Mouse (Mus musculus) hindbrain, embryonic 14.5 days (tissue): ENCODE measurements around the gene Sacm1l. TPM values are rescaled to one million over a fixed set of nuclear protein-coding genes. Genes with fewer than 3 reads are reported as not detected.

Experiments used
- ATAC-seq: fragments of 200-750 bp; cut with Nextera tagmentation; 2 replicates; pipeline ENCODE4 v1.8.0; 2017; ENCODE audit warnings: moderate number of reproducible peaks, mild to moderate bottlenecking, moderate TSS enrichment, moderate library complexity; ENCODE audit not compliant: low FRiP score
- DNase-seq: peaks from one replicate; pipeline ENCODE4 v3.0.0-alpha.2; 2015; ENCODE audit warnings: low spot score
- H3K27ac ChIP-seq: fragments of 300-500 bp; sonication (generic); 2 replicates; pipeline ENCODE4 v1.5.1; 2014; ENCODE audit warnings: mild to moderate bottlenecking, moderate library complexity
- H3K27me3 ChIP-seq: fragments of 300-500 bp; sonication (generic); 2 replicates; pipeline ENCODE4 v1.6.1; 2014; ENCODE audit warnings: mild to moderate bottlenecking, low read length, mixed read lengths; ENCODE audit not compliant: control insufficient read depth, insufficient read depth
- H3K36me3 ChIP-seq: fragments of 300-500 bp; sonication (generic); replicated peaks from 2 replicates; pipeline ENCODE4 v1.6.1; 2014; ENCODE audit not compliant: control insufficient read depth, insufficient read depth
- H3K4me1 ChIP-seq: fragments of 300-500 bp; sonication (generic); replicated peaks from 2 replicates; pipeline ENCODE4 v1.6.1; 2014; ENCODE audit warnings: antibody characterized with exemption, low read length, mixed read lengths; ENCODE audit not compliant: control insufficient read depth, insufficient read depth
- H3K4me2 ChIP-seq: fragments of 300-500 bp; sonication (generic); replicated peaks from 2 replicates; pipeline ENCODE4 v1.6.1; 2014; ENCODE audit warnings: mild to moderate bottlenecking, moderate library complexity
- H3K4me3 ChIP-seq: fragments of 300-500 bp; sonication (generic); replicated peaks from 2 replicates; pipeline ENCODE4 v1.5.1; 2014; ENCODE audit warnings: mild to moderate bottlenecking, low read length
- H3K9ac ChIP-seq: fragments of 300-500 bp; sonication (generic); 2 replicates; pipeline ENCODE4 v1.6.1; 2014
- H3K9me3 ChIP-seq: fragments of 300-500 bp; sonication (generic); 2 replicates; pipeline ENCODE4 v1.6.1; 2016; ENCODE audit warnings: low read length; ENCODE audit not compliant: control insufficient read depth
- WGBS: fragments of 180-500 bp; shearing (Covaris S2); extraction: QIAGEN DNeasy Blood & Tissue Kit; methylation state at CpG from one replicate; pipeline ENCODE4 v1.1.7; 2014; 5-methylcytosine and 5-hydroxymethylcytosine counted together
- polyA plus RNA-seq: library from polyadenylated mRNA; unstranded; fragments of >200 nt; fragmentation: Nextera tagmentation; extraction: Ambion mirVana; gene quantifications from 2 replicates; pipeline ENCODE4 v1.2.1, GENCODE M21; 2014

The Sacm1l gene
- polyA plus RNA-seq, 1 experiment from 2014 or later: 56.7 TPM

DNA sequence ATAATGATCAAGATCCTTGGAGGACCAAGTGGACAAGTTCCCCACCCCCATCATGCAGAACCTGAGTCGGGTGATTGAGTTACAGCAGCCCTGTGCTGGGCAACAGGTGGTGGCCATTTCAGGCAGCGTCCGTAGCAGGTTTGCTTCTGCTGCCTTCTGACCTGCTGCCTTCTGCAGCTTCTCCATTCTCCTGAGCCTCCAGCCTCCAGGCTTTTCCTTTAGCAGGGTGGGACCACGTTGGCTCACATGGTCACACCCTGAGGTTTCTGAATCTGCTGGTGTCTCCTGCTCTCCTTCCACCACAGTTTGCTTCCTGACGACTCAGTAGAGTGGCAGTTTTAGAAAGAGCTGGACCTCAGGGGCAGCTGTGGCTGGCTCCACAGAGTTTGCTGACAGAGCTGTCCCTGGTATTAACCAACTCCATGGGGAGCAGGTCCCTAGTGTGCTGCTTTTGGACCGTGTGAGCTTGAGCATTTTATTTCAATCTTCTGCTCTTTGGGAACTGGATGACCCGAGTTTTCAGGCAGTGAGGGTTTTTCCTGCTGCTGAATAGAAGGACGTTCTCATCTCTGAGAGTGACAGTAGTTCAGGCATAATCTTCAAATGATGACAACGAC is 39.7 kb upstream of the Sacm1l start:
- Histone ChIP-seq H3K4me2 (no peak overlapping the region), H3K9me3 (no peaks in the 10 kb centered on the region), H3K27me3 (no peaks in the 10 kb centered on the region), H3K4me3 (no peak overlapping the region), H3K9ac (no peak overlapping the region), H3K36me3 (no peaks in the 10 kb centered on the region), H3K27ac (no peak overlapping the region), H3K4me1 (0 out of 2 replicates have a peak, but pooled peaks cover 3% of the 10 kb centered on the region)
- 81% methylated on average over 9 of the region's 9 CpGs for WGBS
- ATAC-seq (no peak), DNase-seq (no peak)

DNA sequence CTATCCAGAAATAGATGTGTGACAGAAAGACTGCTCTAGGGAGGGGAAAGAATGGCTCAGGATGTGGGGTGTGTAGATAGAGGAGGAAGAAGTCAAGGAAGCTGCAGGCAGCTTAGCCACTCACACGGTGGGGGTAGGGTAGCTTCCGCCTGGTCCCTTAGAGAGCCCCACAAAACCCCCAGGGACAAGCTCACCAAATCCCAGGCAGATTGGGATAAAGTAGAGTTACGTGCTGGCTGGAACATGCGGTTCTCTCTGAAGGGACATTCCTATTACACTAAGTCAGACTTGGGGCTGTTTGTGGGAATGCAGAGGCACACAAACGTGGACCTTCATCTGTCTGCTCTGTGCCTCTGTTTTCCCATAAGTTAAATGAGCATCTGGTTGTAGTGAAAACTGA is 38.6 kb upstream of the Sacm1l start:
- H3K4me3 ChIP-seq: no peak overlapping the region
- WGBS: 85% methylated on average over 5 of the region's 5 CpGs
- no peaks in the 10 kb centered on the region for H3K36me3 ChIP-seq
- H3K27ac ChIP-seq: no peak overlapping the region
- H3K4me1 ChIP-seq: 0 out of 2 replicates have a peak, but pooled peaks cover 3% of the 10 kb centered on the region
- no peaks in the 10 kb centered on the region for H3K27me3 ChIP-seq
- no peak overlapping the region for H3K9ac ChIP-seq
- no peak for ATAC-seq
- no peak for DNase-seq
- H3K4me2 ChIP-seq: no peak overlapping the region
- H3K9me3 ChIP-seq: no peaks in the 10 kb centered on the region

DNA sequence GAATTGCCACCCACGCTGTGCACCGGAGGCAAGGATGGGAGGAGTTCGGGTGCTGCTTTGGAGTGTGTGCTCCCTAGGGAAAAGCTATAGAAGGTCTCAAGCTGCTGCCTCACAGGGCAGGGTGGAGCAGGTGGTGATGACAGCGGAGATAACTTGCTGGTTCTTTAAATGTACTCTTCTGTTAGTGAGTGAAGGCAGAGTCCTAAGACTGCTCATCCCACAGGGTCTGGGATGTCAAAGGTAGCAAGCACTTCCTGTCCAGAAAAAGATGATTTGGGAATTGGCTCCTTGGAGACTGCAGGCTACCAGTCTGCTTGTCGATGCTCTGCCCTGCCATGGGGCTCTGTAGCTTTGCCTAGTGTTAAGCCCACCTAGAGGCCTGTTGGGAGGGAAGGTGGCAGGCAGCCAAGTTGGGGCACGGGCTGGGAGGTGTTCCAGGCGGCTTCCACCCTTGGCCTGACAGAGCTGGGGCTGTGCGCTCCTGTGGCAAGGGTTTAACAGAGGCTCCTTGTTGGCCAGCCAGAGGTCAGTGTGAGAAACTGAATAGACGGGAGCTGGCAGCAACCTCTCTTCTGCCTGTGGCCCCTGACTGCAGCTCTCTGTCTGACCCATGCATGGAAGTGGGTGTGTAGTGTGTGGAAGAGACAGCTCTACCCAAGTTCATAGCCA is 37.5 kb upstream of the Sacm1l start:
- Histone ChIP-seq H3K4me1 (no peaks in the 10 kb centered on the region), H3K4me3 (no peak overlapping the region), H3K9me3 (no peaks in the 10 kb centered on the region), H3K36me3 (no peaks in the 10 kb centered on the region), H3K27ac (no peak overlapping the region), H3K4me2 (no peak overlapping the region), H3K27me3 (no peaks in the 10 kb centered on the region), H3K9ac (no peak overlapping the region)
- 68% methylated on average over 9 of the region's 9 CpGs for WGBS
- DNase-seq: peak; percentile 57
- peak; percentile 89 for ATAC-seq

DNA sequence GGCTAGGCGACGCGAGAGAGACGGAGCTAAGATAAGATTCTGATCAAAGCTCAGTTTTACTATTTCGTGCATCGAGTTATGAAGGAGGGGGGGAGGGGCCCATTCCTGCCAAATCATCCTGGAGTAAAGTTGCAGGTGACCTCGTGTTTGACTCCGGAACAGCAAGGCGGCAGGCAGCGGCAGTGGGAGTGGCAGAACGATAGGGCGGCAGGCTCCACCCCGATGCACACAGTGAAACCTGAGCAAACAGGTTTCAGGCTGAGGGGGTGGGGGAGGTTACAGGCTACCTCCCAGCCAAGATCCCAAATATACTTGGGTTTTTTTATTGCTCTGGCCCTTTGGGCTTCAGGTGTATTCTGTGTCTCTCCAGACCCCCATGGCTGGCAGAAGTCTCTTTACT is 32.9 kb upstream of the Sacm1l start:
- Histone ChIP-seq H3K27ac (no peak overlapping the region), H3K4me2 (peak overlapping the region; percentile 10; the same call in 1 of the 2 replicates), H3K9me3 (no peaks in the 10 kb centered on the region)

DNA sequence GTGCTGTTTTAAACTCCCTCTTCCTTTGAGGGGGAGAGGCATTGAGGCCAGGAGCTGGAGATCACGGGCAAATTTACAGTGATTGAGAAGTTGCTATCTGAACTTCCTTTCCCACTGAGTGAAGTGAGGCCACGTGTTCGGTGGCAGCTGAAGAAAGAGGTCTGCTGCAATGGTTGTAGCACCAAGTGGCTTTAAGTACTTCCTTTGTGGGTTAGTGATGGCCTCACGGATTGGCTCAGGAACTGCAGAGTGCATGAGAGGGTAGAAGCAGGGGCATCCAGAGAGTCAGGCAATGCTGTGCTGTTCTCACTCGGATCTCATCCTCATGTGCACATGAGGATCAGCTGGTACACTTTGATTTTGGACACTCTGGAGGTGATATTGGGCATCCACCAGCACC is 31.7 kb upstream of the Sacm1l start:
- H3K27me3 ChIP-seq: no peaks in the 10 kb centered on the region
- no peaks in the 10 kb centered on the region; the same call in 1 of the 2 replicates for H3K36me3 ChIP-seq
- no peak overlapping the region for H3K9ac ChIP-seq
- WGBS: 88% methylated on average over 5 of the region's 5 CpGs
- H3K4me3 ChIP-seq: no peak overlapping the region
- H3K9me3 ChIP-seq: no peaks in the 10 kb centered on the region
- ATAC-seq: no peak
- H3K27ac ChIP-seq: no peak overlapping the region
- DNase-seq: no peak
- no peaks in the 10 kb centered on the region for H3K4me1 ChIP-seq
- H3K4me2 ChIP-seq: no peak overlapping the region

More for the DNA sequence above, 32.9 kb upstream of the Sacm1l start:
- peak overlapping the region; percentile 16; the same call in 1 of the 2 replicates for H3K9ac ChIP-seq
- H3K4me1 ChIP-seq: no peaks in the 10 kb centered on the region
- WGBS: 28% methylated on average over 13 of the region's 13 CpGs
- H3K4me3 ChIP-seq: no peak overlapping the region
- H3K27me3 ChIP-seq: no peaks in the 10 kb centered on the region
- no peak for DNase-seq
- H3K36me3 ChIP-seq: no peaks in the 10 kb centered on the region; the same call in 1 of the 2 replicates
- ATAC-seq: no peak

DNA sequence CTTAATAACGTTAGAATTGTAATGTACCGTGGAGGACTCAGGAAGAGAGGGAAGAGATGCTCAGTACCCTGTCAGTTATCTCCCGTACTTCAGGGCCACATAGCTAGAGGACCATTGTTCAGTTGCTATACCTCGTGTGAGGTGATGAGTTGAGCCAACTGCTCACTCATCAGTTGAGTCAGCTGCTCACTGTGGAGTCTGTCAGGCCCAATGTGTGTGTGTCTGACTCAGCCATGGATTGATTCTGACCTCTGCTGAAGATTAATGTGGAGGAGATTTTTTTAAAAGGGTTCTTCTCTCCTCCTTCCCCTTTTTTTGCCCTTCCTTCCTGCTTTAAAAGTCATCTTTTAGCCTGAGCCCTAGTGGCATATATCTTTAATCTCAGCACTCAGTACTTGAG is 29.1 kb upstream of the Sacm1l start:
- no peak for ATAC-seq
- WGBS: 93% methylated on average over 4 of the region's 4 CpGs
- Histone ChIP-seq H3K4me2 (no peak overlapping the region), H3K9me3 (no peaks in the 10 kb centered on the region), H3K9ac (no peak overlapping the region), H3K27me3 (no peaks in the 10 kb centered on the region), H3K4me3 (no peak overlapping the region), H3K4me1 (no peaks in the 10 kb centered on the region), H3K27ac (no peak overlapping the region), H3K36me3 (no peaks in the 10 kb centered on the region; the same call in 1 of the 2 replicates)
- no peak for DNase-seq

DNA sequence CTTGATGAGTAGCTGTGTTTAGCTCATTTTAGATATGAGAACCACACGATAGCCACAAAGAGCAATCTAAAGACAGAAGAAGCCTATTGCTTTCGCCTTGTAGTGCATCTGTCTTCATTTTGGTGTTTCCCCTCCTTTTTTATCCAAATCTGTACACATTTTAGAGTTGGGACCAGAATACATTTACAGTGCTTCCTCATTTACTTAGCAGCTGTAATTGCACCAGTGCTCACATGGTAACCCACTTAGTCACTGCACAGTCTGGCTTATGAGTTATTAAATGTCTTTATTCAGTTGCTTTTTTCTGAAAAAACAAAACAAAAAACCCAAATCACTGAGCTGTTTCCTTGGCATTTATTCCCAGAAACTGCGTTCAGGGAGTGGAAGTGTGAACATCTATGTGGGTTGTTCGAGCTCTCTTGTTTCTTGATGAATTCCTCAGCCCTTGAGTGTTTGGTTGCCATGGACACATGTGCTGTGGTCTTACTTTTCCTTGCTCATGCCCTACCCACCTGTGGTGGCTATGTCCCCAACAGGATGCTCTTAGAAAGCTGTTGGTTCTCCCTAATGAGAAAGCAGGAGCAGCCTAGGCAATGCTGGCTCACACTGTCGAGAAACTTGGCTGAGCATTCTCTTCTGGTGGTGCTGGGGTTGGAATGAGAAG is 26.3 kb upstream of the Sacm1l start:
- Histone ChIP-seq H3K36me3 (no peaks in the 10 kb centered on the region; the same call in 1 of the 2 replicates), H3K9ac (no peak overlapping the region), H3K4me1 (no peaks in the 10 kb centered on the region), H3K9me3 (no peaks in the 10 kb centered on the region), H3K4me3 (no peak overlapping the region), H3K27me3 (no peaks in the 10 kb centered on the region), H3K4me2 (no peak overlapping the region), H3K27ac (no peak overlapping the region)
- no peak for ATAC-seq
- DNase-seq: no peak
- 79% methylated on average over 5 of the region's 5 CpGs for WGBS

DNA sequence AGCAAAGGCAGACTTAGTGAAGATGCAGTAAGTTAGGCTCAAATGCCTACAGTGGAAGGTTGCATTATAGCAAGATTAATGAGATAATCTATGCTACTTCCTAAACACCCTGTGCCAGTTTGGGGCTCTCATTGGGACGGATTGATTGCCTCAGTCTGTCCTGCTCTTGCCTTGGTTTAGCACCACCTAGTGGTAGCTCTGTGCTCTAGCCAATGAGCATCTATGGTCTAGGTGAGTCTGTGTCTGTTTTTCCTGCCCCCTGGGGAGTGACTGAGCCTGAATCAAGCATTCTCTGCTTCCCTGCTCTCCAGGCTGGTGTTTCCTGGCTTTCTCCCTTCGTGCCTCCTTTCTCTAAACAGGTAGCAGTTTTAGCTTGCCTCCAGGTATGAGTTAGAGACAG is 25.2 kb upstream of the Sacm1l start:
- ATAC-seq (no peak), DNase-seq (peak; percentile 69)
- Histone ChIP-seq H3K27ac (no peak overlapping the region), H3K9me3 (no peaks in the 10 kb centered on the region), H3K36me3 (no peaks in the 10 kb centered on the region; the same call in 1 of the 2 replicates), H3K27me3 (no peaks in the 10 kb centered on the region), H3K9ac (no peak overlapping the region), H3K4me3 (no peak overlapping the region), H3K4me1 (no peaks in the 10 kb centered on the region), H3K4me2 (no peak overlapping the region)
- WGBS: 8% methylated on average over 2 of the region's 2 CpGs

DNA sequence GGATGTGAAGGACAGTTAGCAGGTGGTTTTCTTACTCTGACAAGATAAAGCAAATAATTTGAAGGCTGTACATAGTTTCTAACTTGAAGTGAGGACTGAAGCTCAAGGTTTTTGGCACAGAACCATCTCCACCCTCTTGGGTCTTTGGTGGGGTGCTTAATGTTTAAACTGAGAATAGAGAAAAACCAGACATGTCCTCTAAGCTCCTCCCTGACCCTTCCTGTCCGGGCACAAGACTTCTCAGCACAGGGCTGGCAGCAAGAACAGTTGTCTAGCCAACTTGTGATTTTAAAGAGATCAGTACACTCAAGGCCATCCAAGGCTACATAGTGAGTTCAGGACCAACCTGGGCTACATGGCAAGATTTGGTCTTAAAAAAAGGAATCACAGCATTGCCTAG is 24.0 kb upstream of the Sacm1l start:
- Histone ChIP-seq H3K4me1 (peaks cover 4% of the 10 kb centered on the region), H3K9ac (no peak overlapping the region), H3K4me3 (no peak overlapping the region), H3K27ac (no peak overlapping the region), H3K9me3 (no peaks in the 10 kb centered on the region), H3K27me3 (no peaks in the 10 kb centered on the region), H3K4me2 (no peak overlapping the region), H3K36me3 (no peaks in the 10 kb centered on the region; the same call in 1 of the 2 replicates)
- DNase-seq (no peak), ATAC-seq (no peak)
- 88% methylated on average over 1 of the region's 1 CpGs for WGBS
